Mouse (Mus musculus): ENCODE data around the gene Pdss2.
"Not testable (repeated sequence)": the region's sequence is repeated elsewhere in the genome, so short reads cannot be mapped to it uniquely, and the experiment has no call there.

Gene Pdss2

DNA sequence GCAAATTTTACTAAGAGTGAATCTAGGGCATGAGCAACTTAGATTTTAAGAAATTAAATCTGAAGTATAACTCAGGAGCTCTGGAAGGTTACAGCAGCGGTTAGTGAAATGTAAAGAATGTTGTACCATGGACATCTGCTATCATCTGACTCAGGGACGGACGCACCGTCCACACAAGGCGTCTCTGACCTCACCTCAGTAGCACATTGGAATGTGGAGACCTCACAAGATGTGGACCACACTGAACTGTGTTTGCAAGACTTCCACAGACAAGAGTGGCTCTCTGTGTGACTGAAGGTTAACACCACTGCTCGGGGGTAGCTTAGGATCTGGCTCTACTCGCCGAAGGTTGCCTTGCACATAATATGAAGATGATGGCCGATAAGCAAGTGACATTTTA, 151.7 kb downstream of the Pdss2 start:
- ATAC-seq (ENCODE audit: low TSS enrichment) = no peak

DNA sequence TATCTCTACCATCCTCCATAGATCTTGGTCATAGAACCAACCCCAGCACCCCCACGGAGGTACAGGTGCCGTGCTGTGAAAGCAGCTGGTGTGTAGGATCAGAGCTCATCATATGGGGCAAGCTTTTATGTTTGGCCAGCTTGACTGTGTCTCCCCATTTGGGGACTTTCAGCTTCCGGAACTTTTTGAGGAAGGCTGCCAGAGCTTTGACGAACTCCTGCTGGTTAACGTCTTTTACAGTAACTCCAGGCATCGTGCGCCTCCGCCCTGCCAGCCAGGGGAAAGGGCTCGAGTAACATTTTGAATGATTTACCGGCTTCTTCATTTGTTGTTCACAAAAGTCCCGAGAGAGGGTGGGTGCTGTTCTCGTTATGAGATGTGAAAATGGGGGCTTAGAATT, 152.4 kb downstream of the Pdss2 start:
- no peak for ATAC-seq (ENCODE audit: low TSS enrichment)

DNA sequence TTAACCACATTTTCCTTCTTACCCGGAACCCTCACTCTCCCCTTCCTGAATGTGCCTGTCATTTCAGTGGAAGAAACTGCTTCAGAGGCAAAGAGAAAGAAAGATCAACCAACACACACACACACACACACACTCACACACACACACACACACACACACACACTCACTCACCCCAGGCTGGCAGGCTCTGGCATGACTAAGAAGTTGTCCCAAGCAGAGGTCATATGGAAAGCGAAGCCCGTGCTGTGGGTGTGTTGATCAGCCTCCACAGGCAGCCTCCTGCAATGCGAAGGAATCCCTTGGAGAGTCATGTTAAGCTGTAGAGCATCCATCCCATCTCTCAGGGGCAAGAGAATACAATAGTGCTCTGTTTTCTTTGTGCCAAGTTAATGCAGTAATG, 154.0 kb downstream of the Pdss2 start:
- ATAC-seq (ENCODE audit: low TSS enrichment) = no peak; the same call in 1 of the 2 replicates

DNA sequence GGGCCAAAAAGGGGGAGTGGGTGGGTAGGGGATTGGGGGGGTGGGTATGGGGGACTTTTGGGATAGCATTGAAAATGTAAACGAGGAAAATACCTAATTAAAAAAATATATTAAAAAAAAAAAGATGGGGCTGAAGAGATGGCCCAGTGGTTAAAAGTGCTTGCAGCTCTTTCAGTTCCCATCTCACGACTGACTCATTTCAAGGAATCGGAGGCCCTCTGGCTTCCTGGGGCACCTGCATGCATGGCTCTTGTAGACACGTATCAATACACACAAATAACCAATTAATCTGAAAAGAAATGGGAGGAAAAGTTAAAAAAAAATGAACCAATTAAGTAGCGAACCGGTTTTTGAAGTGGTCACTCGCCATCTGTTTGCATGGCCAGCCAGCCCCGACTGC, 155.5 kb downstream of the Pdss2 start:
- ATAC-seq (ENCODE audit: low TSS enrichment) = no peak

DNA sequence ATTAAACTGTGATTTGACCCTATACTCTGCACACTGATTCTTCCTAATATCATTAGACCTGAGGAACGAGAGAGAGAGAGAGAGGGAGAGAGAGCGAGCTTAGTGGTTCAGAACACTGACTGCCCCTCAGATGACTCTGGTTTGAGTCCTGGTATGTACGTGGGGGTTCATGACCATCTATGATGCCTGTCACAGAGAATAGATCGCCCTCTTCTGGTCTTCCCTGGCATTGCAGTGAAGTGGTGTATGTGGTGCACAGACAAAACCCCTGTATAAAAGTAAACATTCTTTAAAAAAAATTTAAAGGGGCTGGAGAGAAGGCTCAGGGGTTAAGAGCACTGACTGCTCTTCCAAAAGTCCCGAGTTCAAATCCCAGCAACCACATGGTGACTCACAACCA, 157.0 kb downstream of the Pdss2 start:
- ATAC-seq (ENCODE audit: low TSS enrichment) = peak; percentile 83

DNA sequence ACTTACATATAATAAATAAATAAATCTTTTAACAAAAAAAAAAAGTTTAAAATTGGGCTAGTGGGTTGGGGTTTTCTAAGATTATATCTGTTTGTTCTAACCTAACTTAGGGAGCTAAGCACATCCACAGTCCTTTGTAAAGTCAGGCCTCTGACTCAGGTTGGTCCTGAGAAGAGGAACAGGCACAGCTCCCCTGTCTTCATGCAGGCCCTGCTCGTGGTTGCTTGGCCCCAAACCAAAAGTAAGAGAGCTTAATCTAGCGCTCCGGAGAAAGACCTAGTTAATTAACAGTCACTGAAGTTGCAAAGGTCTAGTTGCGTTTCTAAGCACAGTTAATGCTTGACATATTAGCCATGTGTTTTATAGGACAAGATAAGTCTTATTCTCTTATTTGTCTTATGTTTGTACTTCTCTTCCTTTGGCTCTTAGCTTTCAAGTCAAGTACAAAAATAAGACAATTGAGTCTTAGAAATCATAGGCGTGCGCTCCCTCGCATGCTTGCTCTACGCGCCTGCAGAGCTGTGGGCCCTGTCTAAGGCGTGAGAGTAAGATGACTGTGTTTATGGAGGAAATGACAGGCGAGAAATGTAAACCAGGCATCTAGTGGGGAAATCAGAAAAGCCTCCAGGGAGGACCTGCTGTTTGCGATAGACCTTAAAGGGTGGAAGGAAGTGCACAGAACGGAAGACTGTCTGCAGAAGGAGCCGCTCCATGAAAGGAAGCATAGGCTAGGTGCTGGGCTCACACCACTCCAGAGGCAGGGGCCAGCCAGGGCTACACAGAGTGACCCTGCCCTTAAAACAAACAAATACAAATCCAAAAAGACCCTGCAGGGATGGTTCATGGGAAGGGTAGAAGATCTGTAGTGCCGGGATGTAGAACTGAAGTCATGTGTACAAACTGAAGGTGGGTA, 157.7 kb downstream of the Pdss2 start:
- peak; percentile 34; the same call in 1 of the 2 replicates for ATAC-seq (ENCODE audit: low TSS enrichment)

DNA sequence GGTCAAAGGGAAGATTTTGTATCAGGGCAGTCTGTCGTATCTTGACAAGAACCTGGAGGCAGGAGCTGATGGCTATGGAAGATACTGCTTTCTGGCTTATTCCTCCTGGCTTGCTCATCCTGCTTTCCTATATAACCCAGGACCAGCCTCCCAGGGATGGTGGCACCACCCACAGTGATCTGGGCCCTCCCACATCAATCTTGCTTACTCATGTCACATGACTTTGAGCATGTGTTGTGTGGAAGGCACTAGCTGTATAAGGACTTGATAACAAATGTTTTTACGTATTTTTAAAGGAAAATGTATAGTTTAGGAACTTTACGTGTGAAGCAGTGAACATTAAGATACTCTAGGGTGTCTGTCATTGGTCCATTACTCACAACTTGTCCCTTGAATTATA, 161.4 kb downstream of the Pdss2 start:
- ATAC-seq (ENCODE audit: low TSS enrichment) = no peak

DNA sequence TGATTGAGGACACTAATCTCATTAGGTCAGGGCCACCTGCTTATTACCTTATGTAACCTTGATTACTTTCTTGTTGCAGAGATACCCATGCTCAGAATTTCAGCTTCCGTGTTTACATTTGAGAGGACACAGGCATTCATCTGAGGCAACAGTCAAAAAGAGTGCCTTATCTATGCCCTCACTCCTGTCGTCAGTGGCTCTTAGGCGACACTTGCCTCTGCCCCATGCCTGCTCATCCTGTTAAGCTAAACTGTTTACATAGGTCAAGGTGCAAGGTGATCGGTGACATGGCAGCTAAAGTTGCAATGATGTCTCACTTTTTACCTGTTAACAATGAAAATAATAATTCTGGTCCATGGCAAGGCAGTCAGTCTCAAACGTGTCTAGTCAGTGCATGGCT, 163.3 kb downstream of the Pdss2 start:
- ATAC-seq (ENCODE audit: low TSS enrichment) = no peak

DNA sequence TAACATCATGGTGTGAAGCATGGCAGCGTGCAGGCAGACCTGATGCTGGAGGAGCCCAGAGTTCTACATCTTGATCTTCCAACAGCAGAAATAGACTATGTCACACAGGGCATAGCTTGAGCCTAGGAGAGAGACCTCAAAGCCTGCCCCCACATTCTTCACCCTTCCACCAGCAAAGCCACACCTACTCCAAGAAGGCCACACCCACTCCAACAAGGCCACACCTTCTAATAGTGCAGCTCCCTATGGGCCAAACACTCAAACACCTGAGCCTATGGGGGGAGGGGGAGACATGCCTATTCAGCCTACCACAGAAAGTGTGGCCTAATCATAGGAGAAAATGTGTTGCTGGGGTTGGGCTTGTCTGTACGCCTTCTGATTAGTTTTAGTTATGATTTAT, 171.6 kb downstream of the Pdss2 start:
- ATAC-seq (ENCODE audit: low TSS enrichment) = no peak

DNA sequence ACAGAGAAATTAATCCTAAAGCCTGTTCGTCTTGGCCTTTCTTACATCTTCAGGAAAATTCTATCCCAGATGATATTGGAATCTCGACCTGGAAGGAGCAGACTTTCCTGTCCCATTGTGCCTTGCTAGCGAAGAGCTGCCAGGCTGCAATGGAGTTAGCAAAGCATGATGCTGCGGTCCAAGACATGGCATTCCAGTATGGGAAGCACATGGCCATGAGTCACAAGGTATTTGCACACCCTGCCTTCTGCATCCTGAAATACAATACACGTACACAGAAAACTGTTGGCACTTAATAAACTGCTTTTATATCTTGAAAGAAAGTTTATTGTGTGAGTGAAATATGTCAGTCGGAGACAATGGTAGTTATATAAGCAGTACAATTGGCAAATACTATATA, 172.5 kb downstream of the Pdss2 start:
- no peak for ATAC-seq (ENCODE audit: low TSS enrichment)

DNA sequence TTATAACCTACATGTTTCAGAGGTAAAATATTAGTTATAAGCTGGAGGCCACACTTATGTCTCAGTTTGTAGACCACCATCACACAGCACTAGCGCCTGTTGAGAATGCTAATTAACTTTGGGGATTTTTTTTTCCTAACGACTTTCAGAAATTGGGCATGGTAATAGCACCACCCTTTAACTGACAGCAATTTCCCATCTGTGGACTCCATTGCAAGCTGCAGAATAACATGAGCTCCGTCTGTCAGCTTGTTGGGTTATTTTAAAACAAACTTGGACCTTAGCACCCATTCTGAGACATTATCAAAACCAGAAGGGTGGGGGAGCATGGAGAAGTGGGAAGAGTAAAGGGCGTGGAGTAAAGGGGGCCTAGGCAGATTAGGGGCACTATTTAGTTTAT, 174.5 kb downstream of the Pdss2 start:
- no peak for ATAC-seq (ENCODE audit: low TSS enrichment)

DNA sequence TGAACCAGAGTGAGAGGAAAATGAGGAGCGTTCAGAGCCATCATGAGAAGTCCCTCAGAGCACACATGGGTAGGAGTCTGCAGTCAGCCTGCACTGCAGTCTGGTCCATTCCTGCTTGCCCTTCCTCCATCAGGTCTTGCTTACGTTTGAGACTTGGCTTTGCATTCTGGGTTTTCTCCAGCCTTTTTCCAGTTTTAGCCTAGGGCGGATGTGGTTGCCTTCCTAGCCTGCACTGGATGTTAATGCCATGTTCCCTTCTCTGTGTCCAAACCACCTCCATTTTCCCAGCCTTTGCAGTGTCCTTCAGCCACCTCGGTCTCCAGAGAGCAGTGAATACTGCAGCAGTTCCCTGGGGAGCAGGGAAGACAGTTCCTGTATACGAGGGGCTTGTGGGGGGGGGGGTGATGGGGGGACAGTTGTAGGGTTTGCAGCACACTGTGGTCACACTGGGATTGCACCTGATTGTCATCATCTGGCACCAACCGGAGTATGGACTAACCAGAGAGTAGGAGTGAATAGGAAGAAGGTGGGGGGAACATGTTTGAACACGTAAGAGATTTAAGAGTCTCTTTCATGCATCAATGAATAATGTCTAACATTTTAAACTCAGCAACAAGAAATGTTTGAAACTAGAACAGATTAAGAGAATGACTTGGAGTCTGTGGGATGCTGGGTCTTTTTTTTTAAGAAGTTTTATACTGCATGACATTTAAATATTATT, 178.5 kb downstream of the Pdss2 start:
- peak; percentile 44; the same call in 1 of the 2 replicates for ATAC-seq (ENCODE audit: low TSS enrichment)

DNA sequence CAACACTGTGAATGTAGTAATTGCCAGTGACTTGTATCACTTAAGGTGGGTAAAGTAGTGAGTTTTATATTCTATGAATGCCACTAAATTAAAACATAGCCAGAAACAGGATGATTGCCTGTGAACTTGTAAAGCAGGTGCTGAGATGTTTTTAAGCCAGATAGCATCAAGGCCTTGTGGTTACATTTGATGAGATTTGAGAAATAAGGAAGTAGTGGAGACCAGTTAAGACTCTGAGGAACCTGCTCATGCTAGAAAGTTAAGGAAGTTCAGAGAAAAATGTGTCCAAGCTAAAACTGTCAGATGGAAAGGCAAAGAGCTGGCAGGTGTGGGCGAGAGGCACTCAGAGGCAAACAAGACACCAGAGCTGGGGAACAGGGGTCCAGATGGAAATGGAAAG, 184.8 kb downstream of the Pdss2 start:
- no peak for ATAC-seq (ENCODE audit: low TSS enrichment)

DNA sequence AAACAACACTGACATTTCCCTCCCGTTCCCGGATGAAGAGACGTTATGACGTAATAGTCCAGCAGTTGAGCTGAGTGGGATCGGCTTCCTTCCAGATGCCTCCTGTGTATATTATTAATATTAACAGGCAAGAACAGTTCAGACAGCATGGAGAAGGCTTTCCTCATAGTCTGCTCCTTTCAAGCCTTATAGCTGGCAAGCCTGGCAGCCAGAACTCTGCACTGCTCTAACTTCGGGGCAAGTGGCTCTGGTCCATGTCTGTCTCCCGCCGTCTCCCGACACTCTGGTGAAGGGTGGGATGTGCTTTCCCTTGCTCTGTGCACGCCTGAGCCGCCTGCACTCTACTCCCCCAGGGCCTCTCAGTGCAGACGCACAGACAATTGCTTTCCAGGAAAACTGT, 185.6 kb downstream of the Pdss2 start:
- no peak for ATAC-seq (ENCODE audit: low TSS enrichment)

DNA sequence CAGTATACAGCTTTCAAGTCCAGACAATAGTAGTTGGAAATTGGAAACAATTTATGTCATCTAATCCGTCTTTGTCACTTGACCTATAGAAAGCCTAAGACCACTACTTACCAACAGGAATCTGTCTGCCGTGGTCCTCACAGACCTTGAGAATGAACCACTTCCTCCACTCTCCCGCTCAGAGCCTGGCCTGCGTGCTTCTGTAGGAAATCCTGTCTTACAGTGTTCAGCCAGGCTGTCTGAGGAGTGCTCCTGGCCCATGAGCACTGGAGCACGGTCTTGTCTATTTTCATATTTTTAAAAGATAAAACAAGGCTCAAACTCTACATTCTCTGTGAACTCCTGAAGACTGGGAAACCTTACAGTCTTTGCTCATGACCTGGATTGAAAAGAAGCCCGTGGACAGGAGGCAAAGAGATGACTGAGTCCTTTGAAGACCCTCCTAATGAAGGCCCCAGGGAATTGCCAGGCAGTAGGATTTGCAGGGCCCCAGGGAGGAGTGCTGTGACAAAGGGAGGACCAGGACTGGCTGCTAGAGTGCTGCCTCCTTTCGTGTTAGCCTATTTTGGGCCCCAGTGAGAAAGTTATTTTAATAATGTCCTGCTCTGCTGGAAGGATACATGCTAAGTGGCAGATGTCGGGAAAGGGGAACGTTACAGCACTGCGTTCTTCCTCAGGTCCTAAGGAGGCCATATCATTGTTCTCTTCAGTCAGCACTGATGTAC, 188.4 kb downstream of the Pdss2 start:
- ATAC-seq (ENCODE audit: low TSS enrichment) = no peak

DNA sequence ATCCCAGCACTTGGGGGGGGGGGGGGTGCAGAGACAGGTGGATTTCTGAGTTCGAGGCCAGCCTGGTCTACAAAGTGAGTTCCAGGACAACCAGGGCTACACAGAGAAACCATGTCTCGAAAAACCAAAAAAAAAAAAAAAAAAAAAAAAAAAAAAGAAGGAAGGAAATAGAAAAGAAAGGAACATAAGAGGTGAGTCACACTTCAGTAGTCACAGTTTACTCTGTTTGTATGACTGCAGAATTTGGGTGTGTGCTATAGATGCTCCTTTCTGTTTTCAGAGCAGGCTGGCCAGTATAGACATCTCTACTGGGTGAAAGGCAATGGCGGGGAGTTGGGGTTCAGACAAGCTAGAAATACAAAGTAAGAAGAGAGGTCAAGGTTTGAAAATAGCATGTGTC, 189.9 kb downstream of the Pdss2 start:
- ATAC-seq (ENCODE audit: low TSS enrichment) = not testable (repeated sequence)

DNA sequence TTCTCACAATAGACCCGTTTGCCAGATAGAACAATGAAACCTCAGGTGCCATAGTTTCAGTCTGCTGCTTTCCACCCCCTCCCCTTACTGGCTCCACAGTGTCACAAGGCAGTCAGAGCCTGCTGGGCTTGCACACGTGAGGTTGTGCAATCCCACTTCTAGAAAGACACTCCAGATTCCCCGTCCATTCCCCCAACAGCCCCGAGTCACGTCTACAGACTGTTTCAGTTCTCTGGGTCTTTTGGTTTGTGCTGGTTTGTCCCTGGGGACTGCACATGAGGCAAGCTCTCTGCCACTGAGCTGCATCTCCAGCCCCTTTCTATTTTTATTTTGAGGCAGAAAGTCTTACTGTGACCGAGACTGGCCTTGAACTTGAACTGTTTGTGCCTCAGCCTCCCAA, 196.1 kb downstream of the Pdss2 start:
- ATAC-seq (ENCODE audit: low TSS enrichment) = no peak

DNA sequence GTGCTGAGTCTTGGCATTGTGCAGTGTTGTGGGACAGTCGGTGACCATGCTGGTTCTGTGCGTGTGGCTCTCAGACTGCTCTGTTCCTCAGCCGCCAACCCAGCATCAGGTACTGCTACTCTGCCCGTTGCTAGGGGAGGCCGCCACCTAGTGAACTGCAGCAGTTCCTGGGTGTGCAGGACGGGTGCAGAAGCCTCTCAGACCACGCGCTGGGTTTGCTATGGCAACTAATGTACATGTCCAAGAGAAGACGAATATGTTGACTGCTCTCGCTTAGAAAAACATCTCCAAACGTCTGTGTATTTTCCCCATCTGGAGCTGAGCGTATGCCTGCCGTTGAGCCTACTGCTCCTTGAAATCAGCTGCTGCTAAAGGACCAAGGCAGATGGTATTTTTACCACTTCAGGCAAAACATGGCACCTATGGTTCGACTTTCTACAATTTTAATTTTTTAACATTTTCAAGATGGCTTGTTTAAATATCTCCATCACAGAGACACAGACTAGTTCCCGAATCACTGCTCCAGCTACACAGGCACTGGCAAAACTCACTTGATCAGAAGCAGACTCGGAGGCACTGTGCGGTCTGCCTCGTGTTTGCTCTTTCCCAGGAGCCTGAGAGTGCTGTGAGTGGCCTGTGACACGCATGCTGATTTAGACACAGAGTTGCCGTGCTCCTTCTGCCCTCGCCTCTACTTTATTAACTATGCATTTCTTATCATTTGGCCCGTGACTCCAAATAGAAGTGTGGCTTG, 199.6 kb downstream of the Pdss2 start:
- peak; percentile 95 for ATAC-seq (ENCODE audit: low TSS enrichment)

DNA sequence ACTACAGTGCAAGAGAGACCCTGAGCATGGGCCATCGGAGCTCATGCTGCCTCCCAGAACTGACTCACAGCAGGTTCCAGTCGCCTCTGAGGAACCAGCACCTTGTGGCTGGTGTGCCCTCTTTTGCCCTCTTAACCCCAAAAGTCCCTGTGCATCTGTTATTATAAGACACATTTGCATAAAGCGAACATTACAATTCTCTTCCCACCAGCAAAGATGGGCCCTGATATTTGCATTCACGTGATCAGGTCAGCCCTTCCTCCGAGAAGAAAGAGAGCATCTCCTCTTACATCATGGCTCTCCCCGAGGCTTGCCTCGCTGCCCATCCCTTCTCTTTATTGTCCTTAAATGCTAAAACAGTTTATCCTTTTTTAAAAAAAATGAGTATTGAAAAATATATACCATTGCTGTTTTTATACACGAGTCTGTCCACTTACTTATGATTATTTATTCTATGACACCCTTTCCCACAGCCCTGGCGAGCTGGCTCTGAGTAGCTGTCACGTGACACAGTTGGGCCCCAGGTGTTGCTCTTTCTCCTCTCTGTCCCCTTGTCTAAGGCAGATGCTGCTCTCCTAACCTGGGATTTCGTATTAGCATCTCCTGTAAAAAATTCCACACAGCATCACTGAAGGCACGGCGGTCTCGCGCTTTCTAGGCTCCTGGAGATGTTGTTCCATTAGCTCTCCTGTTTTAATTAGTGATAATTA, 200.9 kb downstream of the Pdss2 start:
- no peak for ATAC-seq (ENCODE audit: low TSS enrichment)

DNA sequence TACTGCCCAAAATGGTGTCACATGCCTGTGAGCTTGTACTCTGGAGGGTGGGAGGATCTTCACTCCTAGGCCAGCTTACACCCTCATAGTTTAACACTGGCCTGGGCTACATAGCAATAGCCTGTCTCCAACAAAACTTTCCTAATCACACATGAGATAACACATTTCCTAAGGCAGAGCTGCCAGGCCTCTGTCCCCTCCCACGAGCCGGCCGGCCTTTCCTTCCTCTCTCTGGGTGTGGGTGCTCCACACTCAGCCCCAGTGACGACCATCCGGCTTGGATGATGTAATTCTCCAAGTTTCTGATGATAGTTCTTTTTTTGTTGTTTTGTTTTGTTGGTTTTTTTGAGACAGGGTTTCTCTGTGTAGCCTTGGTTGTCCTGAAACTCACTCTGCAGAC, 203.3 kb downstream of the Pdss2 start:
- no peak for ATAC-seq (ENCODE audit: low TSS enrichment)

DNA sequence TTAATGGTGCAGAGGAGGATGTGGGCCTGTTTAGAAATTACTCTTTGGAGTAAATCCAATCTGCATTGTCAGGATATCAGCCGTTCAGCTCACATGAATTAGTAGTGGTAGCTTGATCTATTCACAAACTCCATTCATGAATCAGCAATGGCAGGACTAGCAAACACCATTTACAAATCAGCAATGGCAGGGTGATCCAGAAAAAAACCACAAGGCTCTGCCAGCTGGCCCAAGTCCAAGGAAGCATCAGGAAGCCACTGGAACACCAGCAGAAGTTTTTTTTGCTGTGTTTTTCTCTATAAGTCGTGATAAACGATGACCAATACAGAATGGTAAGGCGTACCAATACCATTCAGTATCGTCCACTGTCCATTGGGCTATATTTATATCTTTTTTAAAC, 209.3 kb downstream of the Pdss2 start:
- ATAC-seq (ENCODE audit: low TSS enrichment) = no peak
